ENCODE assay signal across 25 mouse cellular contexts in genomic region chr10:25526156-25526555, GRCm38 (mm10). TPM values are rescaled to one million over a fixed set of nuclear protein-coding genes. Genes with fewer than 3 reads are reported as not detected.
DNase-seq lines count a peak whose midpoint lies in the region; ATAC-seq and TF ChIP-seq lines count a peak whose summit lies in the region.
"Had no signal": no experiment of that assay in that cellular context is flagged by ENCODE, and none has a peak within 500 bp of the region (broad histone marks: within the 10 kb centered on the region; RNA-seq: fewer than 3 reads in every experiment).

No protein-coding gene starts in this region.

- H3K27me3 ChIP-seq in embryonic facial prominence, embryonic 14.5 days (replicated peaks; ENCODE audit: control insufficient read depth, insufficient read depth, low read length): no peaks in the 10 kb centered on the region
- no peaks in the 10 kb centered on the region for H3K27me3 ChIP-seq in embryonic facial prominence, embryonic 10.5 days (replicated peaks; ENCODE audit: low read depth, poor library complexity, severe bottlenecking)
- no peaks in the 10 kb centered on the region for H3K27me3 ChIP-seq in intestine, embryonic 14.5 days (replicated peaks; ENCODE audit: control insufficient read depth, insufficient read depth, low read length)
- no peaks in the 10 kb centered on the region for H3K27me3 ChIP-seq in intestine, embryonic 16.5 days (replicated peaks; ENCODE audit: control insufficient read depth, insufficient read depth, low read length)
- H3K27me3 ChIP-seq in myocyte (ENCODE audit: control insufficient read depth, insufficient read depth, insufficient read length): no peaks in the 10 kb centered on the region
- H3K27me3 ChIP-seq: forebrain, embryonic 12.5 days; hindbrain, embryonic 12.5 days; intestine, embryonic 15.5 days had no signal

- no peaks in the 10 kb centered on the region; the same call in 1 of the 2 replicates for H3K4me1 ChIP-seq in embryonic facial prominence, embryonic 14.5 days (ENCODE audit: control insufficient read depth, insufficient read depth, low read length)
- no peaks in the 10 kb centered on the region for H3K4me1 ChIP-seq in embryonic facial prominence, embryonic 10.5 days
- H3K4me1 ChIP-seq in intestine, embryonic 14.5 days (replicated peaks; ENCODE audit: control insufficient read depth, insufficient read depth, low read length): no peaks in the 10 kb centered on the region
- no peaks in the 10 kb centered on the region for H3K4me1 ChIP-seq in intestine, embryonic 16.5 days (ENCODE audit: control insufficient read depth, insufficient read depth, low read length)
- H3K4me1 ChIP-seq: forebrain, embryonic 12.5 days; hindbrain, embryonic 12.5 days; intestine, embryonic 15.5 days had no signal

- H3K27ac ChIP-seq in embryonic facial prominence, embryonic 14.5 days (replicated peaks; ENCODE audit: low read depth, low read length): no peak overlapping the region
- H3K27ac ChIP-seq in embryonic facial prominence, embryonic 10.5 days (replicated peaks): no peak overlapping the region
- H3K27ac ChIP-seq in intestine, embryonic 14.5 days (ENCODE audit: low read depth): no peak overlapping the region
- no peak overlapping the region for H3K27ac ChIP-seq in intestine, embryonic 16.5 days (ENCODE audit: low read length)
- H3K27ac ChIP-seq: forebrain, embryonic 12.5 days; hindbrain, embryonic 12.5 days; hindbrain, postnatal 0 days; intestine, embryonic 15.5 days had no signal

- no peak overlapping the region for H3K9ac ChIP-seq in embryonic facial prominence, embryonic 14.5 days (ENCODE audit: low read depth, low read length)
- no peak overlapping the region for H3K9ac ChIP-seq in intestine, embryonic 14.5 days (ENCODE audit: low read length)
- H3K9ac ChIP-seq in intestine, embryonic 16.5 days (ENCODE audit: low read depth, low read length): no peak overlapping the region
- H3K9ac ChIP-seq: forebrain, embryonic 12.5 days; hindbrain, embryonic 12.5 days; intestine, embryonic 15.5 days had no signal

- DNase-seq in embryonic facial prominence, embryonic 14.5 days (ENCODE audit: low spot score): peak; percentile 13
- DNase-seq in embryonic facial prominence, embryonic 10.5 days (ENCODE audit: low spot score): no peak
- peak; percentile 25 for DNase-seq in intestine, embryonic 14.5 days (ENCODE audit: low spot score)
- DNase-seq in retina, postnatal 1 day: peak; percentile 39
- no peak for DNase-seq in retina, embryonic 14.5 days (ENCODE audit: low spot score)
- DNase-seq in cerebellum, postnatal 36 days: no peak
- DNase-seq: adrenal gland, postnatal 14 days; B cell, adult 2 months; cerebellum, adult 18-20 months; cerebellum, adult 9-11 months; heart, postnatal 10 days; heart, postnatal 4 days had no signal

- H3K4me2 ChIP-seq in embryonic facial prominence, embryonic 14.5 days (ENCODE audit: low read depth, low read length): no peak overlapping the region
- no peak overlapping the region for H3K4me2 ChIP-seq in intestine, embryonic 14.5 days (ENCODE audit: low read length)
- no peak overlapping the region for H3K4me2 ChIP-seq in intestine, embryonic 16.5 days (ENCODE audit: low read depth, low read length)
- H3K4me2 ChIP-seq in myocyte (ENCODE audit: low read depth): peak overlapping the region; percentile 75
- H3K4me2 ChIP-seq: forebrain, embryonic 12.5 days; hindbrain, embryonic 12.5 days; intestine, embryonic 15.5 days had no signal

- 74% methylated on average over 4 of the region's 4 CpGs for WGBS in embryonic facial prominence, embryonic 14.5 days
- 77% methylated on average over 4 of the region's 4 CpGs for WGBS in embryonic facial prominence, embryonic 10.5 days
- WGBS in intestine, embryonic 14.5 days: 76% methylated on average over 4 of the region's 4 CpGs
- 71% methylated on average over 4 of the region's 4 CpGs for WGBS in intestine, embryonic 16.5 days

- no peak for TF ChIP-seq POLR2A in myocyte (IDR thresholded peaks at IDR 0.05; ENCODE audit: insufficient read length, low read depth)

- no peak for ATAC-seq in embryonic facial prominence, embryonic 14.5 days (ENCODE audit: low read depth)
- no peak for ATAC-seq in intestine, embryonic 14.5 days (replicated peaks; ENCODE audit: low FRiP score, low TSS enrichment, low read depth)
- ATAC-seq in intestine, embryonic 16.5 days: no peak
- ATAC-seq: activated CD4-positive, CD25-positive, alpha-beta regulatory T cell, adult 4 months; CD4-positive, CD25-positive, alpha-beta regulatory T cell, adult 4 months; forebrain, embryonic 16.5 days; hindbrain, postnatal 0 days; intestine, embryonic 15.5 days had no signal

- no peaks in the 10 kb centered on the region for H3K79me2 ChIP-seq in myocyte (ENCODE audit: control insufficient read depth, insufficient read depth)

- no peak overlapping the region for H3K4me3 ChIP-seq in embryonic facial prominence, embryonic 14.5 days (ENCODE audit: low read depth, low read length)
- H3K4me3 ChIP-seq in embryonic facial prominence, embryonic 10.5 days: no peak overlapping the region
- H3K4me3 ChIP-seq in intestine, embryonic 14.5 days (ENCODE audit: low read depth, low read length): no peak overlapping the region
- no peak overlapping the region for H3K4me3 ChIP-seq in intestine, embryonic 16.5 days (ENCODE audit: low read length)
- no peak overlapping the region for H3K4me3 ChIP-seq in myocyte
- H3K4me3 ChIP-seq: forebrain, embryonic 12.5 days; hindbrain, embryonic 12.5 days; intestine, embryonic 15.5 days had no signal

- H3K36me3 ChIP-seq in embryonic facial prominence, embryonic 14.5 days (ENCODE audit: control insufficient read depth, insufficient read depth, low read length): peaks cover 23% of the 10 kb centered on the region
- peaks cover 5% of the 10 kb centered on the region for H3K36me3 ChIP-seq in embryonic facial prominence, embryonic 10.5 days (replicated peaks)
- H3K36me3 ChIP-seq in intestine, embryonic 14.5 days (ENCODE audit: control insufficient read depth, insufficient read depth, low read length): peaks cover 14% of the 10 kb centered on the region
- no peaks in the 10 kb centered on the region for H3K36me3 ChIP-seq in intestine, embryonic 16.5 days (ENCODE audit: control insufficient read depth, insufficient read depth, low read length)
- peaks cover 14% of the 10 kb centered on the region for H3K36me3 ChIP-seq in myocyte (ENCODE audit: control insufficient read depth, insufficient read depth)
- H3K36me3 ChIP-seq: forebrain, embryonic 12.5 days; G1E; hindbrain, embryonic 12.5 days; intestine, embryonic 15.5 days had no signal

- no peaks in the 10 kb centered on the region for H3K9me3 ChIP-seq in embryonic facial prominence, embryonic 14.5 days (ENCODE audit: control insufficient read depth, low read length)
- no peaks in the 10 kb centered on the region for H3K9me3 ChIP-seq in embryonic facial prominence, embryonic 10.5 days
- no peaks in the 10 kb centered on the region for H3K9me3 ChIP-seq in intestine, embryonic 14.5 days (ENCODE audit: control insufficient read depth, low read length)
- H3K9me3 ChIP-seq in intestine, embryonic 16.5 days (ENCODE audit: control insufficient read depth, low read length): no peaks in the 10 kb centered on the region
- H3K9me3 ChIP-seq: forebrain, embryonic 12.5 days; G1E; hindbrain, embryonic 12.5 days; intestine, embryonic 15.5 days had no signal

- H3ac ChIP-seq in myocyte (ENCODE audit: control insufficient read depth, insufficient read length): no peak overlapping the region

TF ChIP-seq in myocyte, 11 proteins besides CTCF, POLR2A, EP300 and RAD21:
- TF ChIP-seq TCF12 (IDR thresholded peaks at IDR 0.05; ENCODE audit: insufficient read depth, poor library complexity, severe bottlenecking): no peak
- TF ChIP-seq TCF3 (IDR thresholded peaks at IDR 0.05; ENCODE audit: insufficient read length, low read depth): no peak
- TF ChIP-seq POLR2AphosphoS2 (IDR thresholded peaks at IDR 0.05; ENCODE audit: insufficient read length, low read depth): no peak
- TF ChIP-seq SRF (IDR thresholded peaks at IDR 0.05; ENCODE audit: control insufficient read depth, insufficient read length, low read depth): no peak
- no peak for TF ChIP-seq MYOG (IDR thresholded peaks at IDR 0.05; ENCODE audit: control insufficient read depth in 1 of 3, insufficient read depth in 1 of 3, insufficient read length in 2 of 3, low read depth in 2 of 3)
- TF ChIP-seq E2F4 (IDR thresholded peaks at IDR 0.05; ENCODE audit: insufficient read depth): no peak
- no peak for TF ChIP-seq REST (IDR thresholded peaks at IDR 0.05; ENCODE audit: insufficient read depth, insufficient read length)
- TF ChIP-seq CEBPB (IDR thresholded peaks at IDR 0.05; ENCODE audit: insufficient read depth, poor library complexity, severe bottlenecking): no peak
- no peak for TF ChIP-seq USF1 (IDR thresholded peaks at IDR 0.05; ENCODE audit: low read depth)
- no peak for TF ChIP-seq MAX (IDR thresholded peaks at IDR 0.05; ENCODE audit: low read depth)
- TF ChIP-seq MYOD1 (IDR thresholded peaks at IDR 0.05; ENCODE audit: control insufficient read depth in 1 of 3, insufficient read length in 2 of 3, low read depth in 2 of 3): no peak

RNA-seq across cellular contexts. Expression of gene Smlr1, which starts 9.9 kb away (rescaled TPM):
- not detected in 2 replicates for polyA plus RNA-seq in embryonic facial prominence, embryonic 14.5 days (2014; fragmentation: Nextera tagmentation; extraction: Ambion mirVana)
- not detected in 2 replicates for polyA plus RNA-seq in embryonic facial prominence, embryonic 10.5 days (2016; fragmentation: Nextera tagmentation; extraction: Ambion mirVana)
- not detected in 2 replicates for polyA plus RNA-seq in intestine, embryonic 14.5 days (2014; fragmentation: Nextera tagmentation; extraction: Ambion mirVana)
- polyA plus RNA-seq in intestine, embryonic 16.5 days (2015; fragmentation: Nextera tagmentation; extraction: Ambion mirVana): 22.0 and 35.6 TPM in 2 replicates
- polyA plus RNA-seq in myocyte (2012; fragmentation: generic; extraction: Trizol): 0.05 TPM
- polyA plus RNA-seq: activated CD4-positive, CD25-positive, alpha-beta regulatory T cell, adult 4 months; CD4-positive, CD25-positive, alpha-beta regulatory T cell, adult 4 months; embryonic facial prominence, embryonic 11.5 days; forebrain, embryonic 12.5 days; forebrain, embryonic 16.5 days; frontal cortex, adult 2 months; G1E; heart, embryonic 14.5 days; hindbrain, embryonic 12.5 days; hindbrain, postnatal 0 days had no signal

Comparison
In these comparisons a context has a peak if more than half of its experiments do, and no peak if none do; other contexts are left out.
1. DNase-seq: peak in embryonic facial prominence, embryonic 14.5 days (single experiment), intestine, embryonic 14.5 days (single experiment) and retina, postnatal 1 day (single experiment); none in embryonic facial prominence, embryonic 10.5 days (single experiment), retina, embryonic 14.5 days (single experiment) and cerebellum, postnatal 36 days (0 of 2).
2. RNA of gene Smlr1, which starts 9.9 kb away (polyA plus RNA-seq): 22.0 to 35.6 TPM in intestine, embryonic 16.5 days; not detected in intestine, embryonic 14.5 days, 0.05 TPM in myocyte (single experiment), not detected in embryonic facial prominence, embryonic 14.5 days and not detected in embryonic facial prominence, embryonic 10.5 days; every median in the first group is over 10 times any median in the second.